Mouse (Mus musculus): ENCODE measurements around the gene Pex11g. TPM values are rescaled to one million over a fixed set of nuclear protein-coding genes. Genes with fewer than 3 reads are reported as not detected.

Pex11g gene
- total and polyA plus RNA-seq, 2 experiments from 2014 or later, result 2.0 to 4.9 TPM

DNA sequence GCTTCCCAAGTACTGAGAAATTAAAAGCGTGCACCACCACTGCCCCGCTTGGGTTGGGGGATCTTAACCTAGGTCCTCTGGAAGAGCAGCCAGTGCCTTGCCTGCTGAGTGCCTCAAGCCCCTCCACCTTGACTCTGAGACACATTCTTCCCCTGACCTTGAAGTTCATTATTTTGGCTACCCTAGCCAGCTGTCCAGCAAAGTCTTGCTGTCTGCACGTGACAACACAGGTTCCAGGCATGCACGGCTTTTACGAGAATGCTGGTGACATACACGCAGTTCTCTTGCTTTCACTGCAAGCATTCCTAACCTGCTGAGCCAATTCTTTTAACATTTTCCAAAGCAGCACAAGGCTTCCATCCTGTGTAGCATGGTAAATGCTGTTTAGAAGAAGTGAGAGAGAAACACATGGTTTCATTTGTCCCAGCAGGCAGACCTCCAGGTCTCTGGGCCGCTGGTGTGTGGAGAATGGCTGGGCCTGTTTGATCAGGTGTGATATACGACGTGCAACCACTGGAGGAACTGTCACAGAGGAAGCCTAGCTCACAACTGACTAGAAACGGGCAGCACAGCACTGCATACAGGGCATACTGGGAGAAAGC lies 47.3 kb downstream of the Pex11g start:
- 78% methylated on average over 10 of the region's 10 CpGs for WGBS
- H3K36me3 ChIP-seq (ENCODE audit: insufficient read depth, low read length), result no peaks in the 10 kb centered on the region
- H3K9ac ChIP-seq (replicated peaks; ENCODE audit: low read length), result no peak overlapping the region
- ATAC-seq, result no peak
- H3K4me2 ChIP-seq (ENCODE audit: low read depth, low read length), result no peak overlapping the region
- DNase-seq (ENCODE audit: low spot score), result no peak
- 0 out of 2 replicates have a peak, but pooled peaks cover 8% of the 10 kb centered on the region for H3K4me1 ChIP-seq (ENCODE audit: insufficient read depth, low read length)
- H3K27me3 ChIP-seq (ENCODE audit: insufficient read depth, low read length), result no peaks in the 10 kb centered on the region
- no peak for TF ChIP-seq CTCF (IDR thresholded peaks at IDR 0.05; ENCODE audit: low read depth)
- no peak overlapping the region for H3K4me3 ChIP-seq (ENCODE audit: low read length)
- no peaks in the 10 kb centered on the region for H3K9me3 ChIP-seq (ENCODE audit: low read length)
- peak overlapping the region; percentile 48; the same call in 1 of the 2 replicates for H3K27ac ChIP-seq

DNA sequence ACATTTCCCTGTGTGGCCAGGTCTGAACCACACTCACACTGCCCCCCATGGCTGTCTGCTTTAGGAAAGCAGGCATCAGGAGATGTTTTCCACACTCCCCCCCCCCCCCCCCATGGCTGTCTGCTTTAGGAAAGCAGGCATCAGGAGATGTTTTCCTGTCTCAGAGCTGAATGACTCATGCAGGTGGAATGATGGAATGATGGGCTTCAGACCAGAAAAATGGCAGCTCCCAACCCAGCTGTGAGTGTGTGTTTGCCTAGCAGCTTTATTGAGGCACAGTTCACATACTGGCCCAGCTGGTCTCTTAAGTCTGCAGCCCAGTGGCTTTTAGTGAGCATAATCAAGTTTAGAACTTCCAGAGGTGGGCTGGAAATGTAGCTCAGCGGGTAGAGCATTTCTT lies 49.4 kb downstream of the Pex11g start:
- no peak for TF ChIP-seq CTCF (IDR thresholded peaks at IDR 0.05; ENCODE audit: low read depth)
- Histone ChIP-seq H3K9ac (replicated peaks; ENCODE audit: low read length) (no peak overlapping the region), H3K27me3 (ENCODE audit: insufficient read depth, low read length) (no peaks in the 10 kb centered on the region), H3K27ac (no peak overlapping the region), H3K36me3 (ENCODE audit: insufficient read depth, low read length) (no peaks in the 10 kb centered on the region), H3K4me3 (ENCODE audit: low read length) (no peak overlapping the region), H3K4me2 (ENCODE audit: low read depth, low read length) (no peak overlapping the region), H3K9me3 (ENCODE audit: low read length) (no peaks in the 10 kb centered on the region), H3K4me1 (ENCODE audit: insufficient read depth, low read length) (0 out of 2 replicates have a peak, but pooled peaks cover 8% of the 10 kb centered on the region)
- no peak for ATAC-seq
- DNase-seq (ENCODE audit: low spot score), result no peak
- 77% methylated on average over 1 of the region's 1 CpGs for WGBS

DNA sequence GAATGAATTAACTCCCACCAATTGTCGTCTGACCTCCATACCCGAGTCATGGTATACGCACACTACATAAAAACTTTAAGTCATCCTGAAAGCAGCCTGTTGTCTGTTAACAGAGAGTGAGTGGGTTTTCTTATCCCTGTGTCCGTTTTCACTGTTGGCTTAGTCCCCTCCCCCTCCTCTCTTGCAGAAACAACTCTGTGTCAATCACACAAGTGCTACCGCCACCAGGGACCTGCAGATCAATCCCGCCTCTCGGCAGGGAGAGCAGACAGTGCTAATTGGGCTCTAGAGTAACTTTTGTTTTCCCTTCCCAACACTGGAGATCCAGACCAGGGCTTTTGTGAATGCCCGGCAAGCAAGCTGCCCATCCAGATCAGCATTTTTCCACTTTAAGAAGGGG lies 50.0 kb downstream of the Pex11g start:
- no peak for TF ChIP-seq CTCF (IDR thresholded peaks at IDR 0.05; ENCODE audit: low read depth)
- ATAC-seq, result no peak

DNA sequence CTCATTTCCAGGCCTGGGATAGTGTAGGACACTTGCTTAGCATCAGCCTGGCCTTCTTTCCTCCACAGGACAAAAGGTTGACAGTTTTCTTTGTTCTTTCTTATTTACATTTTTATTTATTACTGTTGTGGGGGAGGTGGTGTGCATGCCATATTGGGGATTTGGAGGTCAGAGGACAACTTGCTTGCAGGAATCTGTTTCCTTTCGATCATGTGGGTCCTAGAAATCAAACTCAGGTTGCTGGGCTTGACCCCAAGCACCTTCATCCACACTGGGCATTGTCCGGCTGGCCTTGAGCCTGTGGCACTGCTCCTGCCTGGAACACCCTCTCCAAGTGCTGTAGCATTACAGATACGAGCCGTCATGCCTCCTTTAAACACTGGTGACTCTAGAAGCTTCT lies 50.6 kb downstream of the Pex11g start:
- 29% methylated on average over 4 of the region's 4 CpGs for WGBS
- no peak for ATAC-seq

More for the DNA sequence above, 50.0 kb downstream of the Pex11g start:
- no peaks in the 10 kb centered on the region for H3K36me3 ChIP-seq (ENCODE audit: insufficient read depth, low read length)
- no peak overlapping the region for H3K27ac ChIP-seq
- 0 out of 2 replicates have a peak, but pooled peaks cover 8% of the 10 kb centered on the region for H3K4me1 ChIP-seq (ENCODE audit: insufficient read depth, low read length)
- no peak overlapping the region for H3K4me2 ChIP-seq (ENCODE audit: low read depth, low read length)
- no peak overlapping the region for H3K9ac ChIP-seq (replicated peaks; ENCODE audit: low read length)
- H3K4me3 ChIP-seq (ENCODE audit: low read length), result no peak overlapping the region
- DNase-seq (ENCODE audit: low spot score), result peak; percentile 25
- H3K9me3 ChIP-seq (ENCODE audit: low read length), result no peaks in the 10 kb centered on the region
- WGBS, result 12% methylated on average over 8 of the region's 8 CpGs
- no peaks in the 10 kb centered on the region for H3K27me3 ChIP-seq (ENCODE audit: insufficient read depth, low read length)

DNA sequence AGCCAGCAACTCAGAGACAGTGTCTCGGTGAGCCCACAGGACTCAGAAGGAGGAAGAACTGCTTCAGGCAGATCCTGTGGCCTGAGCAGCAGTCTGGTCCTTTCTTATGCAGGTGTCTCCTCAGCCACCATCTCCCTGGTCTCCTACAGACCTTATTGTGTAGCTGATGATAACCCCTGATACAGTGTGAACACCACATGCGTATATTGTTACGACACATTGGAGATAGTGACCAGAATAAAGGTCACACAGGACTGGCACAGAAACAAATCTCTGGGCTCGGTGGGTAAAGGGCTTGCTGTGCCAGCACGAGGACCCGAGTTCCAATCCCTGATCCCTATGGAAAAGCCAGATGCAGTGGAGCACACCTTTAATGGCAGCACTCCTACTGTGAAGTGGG lies 51.8 kb downstream of the Pex11g start:
- ATAC-seq, result no peak
- no peak for TF ChIP-seq CTCF (IDR thresholded peaks at IDR 0.05; ENCODE audit: low read depth)
- Histone ChIP-seq H3K36me3 (ENCODE audit: insufficient read depth, low read length) (no peaks in the 10 kb centered on the region), H3K4me2 (ENCODE audit: low read depth, low read length) (no peak overlapping the region), H3K9ac (replicated peaks; ENCODE audit: low read length) (no peak overlapping the region), H3K4me3 (ENCODE audit: low read length) (no peak overlapping the region), H3K9me3 (ENCODE audit: low read length) (no peaks in the 10 kb centered on the region), H3K4me1 (ENCODE audit: insufficient read depth, low read length) (0 out of 2 replicates have a peak, but pooled peaks cover 8% of the 10 kb centered on the region), H3K27me3 (ENCODE audit: insufficient read depth, low read length) (no peaks in the 10 kb centered on the region), H3K27ac (no peak overlapping the region; the same call in 1 of the 2 replicates)
- DNase-seq (ENCODE audit: low spot score), result no peak
- 70% methylated on average over 6 of the region's 6 CpGs for WGBS

More for the DNA sequence above, 50.6 kb downstream of the Pex11g start:
- Histone ChIP-seq H3K27me3 (ENCODE audit: insufficient read depth, low read length) (no peaks in the 10 kb centered on the region), H3K9me3 (ENCODE audit: low read length) (no peaks in the 10 kb centered on the region), H3K27ac (no peak overlapping the region), H3K36me3 (ENCODE audit: insufficient read depth, low read length) (no peaks in the 10 kb centered on the region), H3K4me1 (ENCODE audit: insufficient read depth, low read length) (0 out of 2 replicates have a peak, but pooled peaks cover 8% of the 10 kb centered on the region), H3K4me2 (ENCODE audit: low read depth, low read length) (no peak overlapping the region), H3K4me3 (ENCODE audit: low read length) (no peak overlapping the region), H3K9ac (replicated peaks; ENCODE audit: low read length) (no peak overlapping the region)
- no peak for TF ChIP-seq CTCF (IDR thresholded peaks at IDR 0.05; ENCODE audit: low read depth)
- DNase-seq (ENCODE audit: low spot score), result no peak

GRCm38 (mm10) chr8:3415259-3415658 lies 52.2 kb downstream of the Pex11g start:
- DNase-seq (ENCODE audit: low spot score) (no peak), ATAC-seq (no peak)
- TF ChIP-seq CTCF (IDR thresholded peaks at IDR 0.05; ENCODE audit: low read depth), result no peak
- Histone ChIP-seq H3K4me3 (ENCODE audit: low read length) (no peak overlapping the region), H3K4me1 (ENCODE audit: insufficient read depth, low read length) (0 out of 2 replicates have a peak, but pooled peaks cover 8% of the 10 kb centered on the region), H3K27me3 (ENCODE audit: insufficient read depth, low read length) (no peaks in the 10 kb centered on the region), H3K4me2 (ENCODE audit: low read depth, low read length) (no peak overlapping the region), H3K36me3 (ENCODE audit: insufficient read depth, low read length) (no peaks in the 10 kb centered on the region), H3K27ac (no peak overlapping the region; the same call in 1 of the 2 replicates), H3K9me3 (ENCODE audit: low read length) (no peaks in the 10 kb centered on the region), H3K9ac (replicated peaks; ENCODE audit: low read length) (no peak overlapping the region)
- WGBS, result 49% methylated on average over 4 of the region's 4 CpGs

DNA sequence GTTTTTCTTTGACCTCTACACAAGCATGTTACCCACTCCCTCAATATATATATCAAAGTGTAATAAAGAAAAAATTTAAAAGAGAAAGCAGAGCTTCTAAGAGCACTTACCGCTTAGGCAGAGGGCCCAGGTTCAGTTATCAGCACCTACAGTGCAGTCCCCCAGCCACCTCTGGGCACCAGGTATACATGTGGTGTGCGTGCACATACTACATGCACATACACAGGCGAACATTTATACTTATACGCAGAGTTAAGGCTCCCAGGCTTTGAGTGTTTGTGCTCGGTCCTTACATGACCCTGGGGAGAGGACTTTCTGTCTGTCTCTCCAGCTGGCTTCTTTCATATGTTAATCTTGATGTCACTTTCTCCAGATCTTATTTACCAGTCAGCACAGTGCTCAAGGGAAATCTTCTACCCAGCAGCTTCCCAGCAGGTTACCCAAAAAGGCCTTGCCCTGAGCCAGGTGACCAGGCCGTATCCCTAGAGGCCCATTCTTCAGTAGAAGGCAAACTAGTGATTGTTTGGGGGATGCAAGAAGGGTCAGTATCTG lies 52.8 kb downstream of the Pex11g start:
- H3K27ac ChIP-seq, result no peak overlapping the region
- 0 out of 2 replicates have a peak, but pooled peaks cover 8% of the 10 kb centered on the region for H3K4me1 ChIP-seq (ENCODE audit: insufficient read depth, low read length)
- no peaks in the 10 kb centered on the region for H3K27me3 ChIP-seq (ENCODE audit: insufficient read depth, low read length)
- H3K9ac ChIP-seq (replicated peaks; ENCODE audit: low read length), result no peak overlapping the region
- no peak for TF ChIP-seq CTCF (IDR thresholded peaks at IDR 0.05; ENCODE audit: low read depth)
- DNase-seq (ENCODE audit: low spot score) (no peak), ATAC-seq (no peak)
- no peak overlapping the region for H3K4me2 ChIP-seq (ENCODE audit: low read depth, low read length)
- 40% methylated on average over 6 of the region's 6 CpGs for WGBS
- no peaks in the 10 kb centered on the region for H3K9me3 ChIP-seq (ENCODE audit: low read length)
- no peak overlapping the region for H3K4me3 ChIP-seq (ENCODE audit: low read length)
- H3K36me3 ChIP-seq (ENCODE audit: insufficient read depth, low read length), result no peaks in the 10 kb centered on the region
